Mouse (Mus musculus): ENCODE measurements around the gene Eml6. TPM values are rescaled to one million over a fixed set of nuclear protein-coding genes. Genes with fewer than 3 reads are reported as not detected.
A peak's percentile ranks its signal among the peaks of the same experiment; 100 is the strongest.
"Not testable (repeated sequence)": the region's sequence is repeated elsewhere in the genome, so short reads cannot be mapped to it uniquely, and the experiment has no call there.

Gene Eml6
- polyA plus RNA-seq, 1 experiment from 2014 or later, result 7.7 TPM

DNA sequence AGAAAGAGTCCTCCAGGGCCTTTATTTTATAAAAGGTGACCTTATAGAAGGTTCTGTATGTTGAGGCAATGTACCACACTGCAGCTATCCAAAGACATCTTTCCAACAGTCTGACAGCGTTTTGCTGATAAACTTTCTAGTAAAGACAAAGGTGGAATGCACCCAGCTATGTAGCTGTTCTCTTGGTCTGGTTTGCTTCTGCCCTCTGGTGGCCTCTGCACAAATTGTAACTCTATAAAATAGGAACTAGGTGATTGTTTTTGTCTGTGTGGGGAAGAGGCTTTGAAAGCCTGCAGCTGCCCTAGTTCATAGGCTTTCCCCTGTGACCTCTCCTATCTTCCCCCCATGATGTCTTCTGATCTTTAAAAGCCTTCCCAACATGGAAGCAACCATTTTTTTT is 140.7 kb downstream of the Eml6 start:
- Histone ChIP-seq H3K27me3 (replicated peaks) (no peaks in the 10 kb centered on the region), H3K4me2 (no peak overlapping the region), H3K4me1 (no peaks in the 10 kb centered on the region), H3K4me3 (replicated peaks) (no peak overlapping the region), H3K36me3 (no peaks in the 10 kb centered on the region), H3K9me3 (replicated peaks) (no peaks in the 10 kb centered on the region), H3K27ac (replicated peaks) (no peak overlapping the region), H3K9ac (replicated peaks) (no peak overlapping the region)
- WGBS, result 9% methylated on average over 1 of the region's 1 CpGs
- peak; percentile 86 for ATAC-seq (ENCODE audit: low FRiP score)

DNA sequence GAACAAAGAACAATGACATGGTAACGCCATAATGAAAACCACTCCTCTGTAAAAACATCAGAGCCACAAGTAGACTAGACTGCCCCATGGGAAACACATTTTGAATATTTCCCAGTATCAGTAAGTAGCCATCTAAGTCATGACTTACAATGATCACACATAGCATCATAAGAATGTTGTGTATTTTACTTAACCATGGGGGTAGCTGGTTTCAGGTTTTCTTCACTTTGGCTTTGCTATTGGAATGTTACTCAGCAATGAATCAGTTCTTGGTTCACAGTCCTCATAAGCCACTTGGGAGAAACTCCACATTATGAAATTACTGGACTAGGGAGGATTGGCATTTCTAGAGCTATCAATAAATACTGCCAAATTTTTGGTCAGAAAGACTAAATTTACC is 141.5 kb downstream of the Eml6 start:
- WGBS, result 86% methylated on average over 1 of the region's 1 CpGs
- Histone ChIP-seq H3K9me3 (replicated peaks) (no peaks in the 10 kb centered on the region), H3K27ac (replicated peaks) (no peak overlapping the region), H3K9ac (replicated peaks) (no peak overlapping the region), H3K4me2 (no peak overlapping the region), H3K4me3 (replicated peaks) (no peak overlapping the region), H3K4me1 (no peaks in the 10 kb centered on the region), H3K27me3 (replicated peaks) (no peaks in the 10 kb centered on the region), H3K36me3 (no peaks in the 10 kb centered on the region)
- ATAC-seq (ENCODE audit: low FRiP score), result no peak

DNA sequence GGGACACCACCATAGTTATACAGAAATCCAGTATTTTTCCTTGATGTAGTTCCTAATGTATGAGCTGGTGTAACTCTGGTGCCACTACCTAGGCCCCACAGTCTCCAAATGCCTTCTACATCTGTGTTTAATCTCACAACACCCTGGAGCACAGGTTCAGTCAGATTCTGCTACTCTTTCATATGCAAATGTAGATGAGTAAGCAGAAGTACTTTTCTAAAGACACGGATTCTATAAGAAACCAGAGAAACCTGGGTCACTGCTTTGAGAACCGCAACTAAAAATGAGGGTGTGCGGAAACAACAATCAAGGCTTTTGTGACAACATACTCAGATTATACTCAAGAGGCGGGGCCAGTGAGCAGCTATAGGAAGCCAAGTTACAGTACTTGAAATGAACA is 142.8 kb downstream of the Eml6 start:
- H3K27me3 ChIP-seq (replicated peaks), result no peaks in the 10 kb centered on the region
- ATAC-seq (ENCODE audit: low FRiP score), result no peak
- no peak overlapping the region for H3K27ac ChIP-seq (replicated peaks)
- H3K9me3 ChIP-seq (replicated peaks), result no peaks in the 10 kb centered on the region
- H3K4me2 ChIP-seq, result no peak overlapping the region
- 72% methylated on average over 4 of the region's 4 CpGs for WGBS
- H3K36me3 ChIP-seq, result no peaks in the 10 kb centered on the region
- H3K4me3 ChIP-seq (replicated peaks), result no peak overlapping the region
- no peaks in the 10 kb centered on the region for H3K4me1 ChIP-seq
- H3K9ac ChIP-seq (replicated peaks), result no peak overlapping the region

DNA sequence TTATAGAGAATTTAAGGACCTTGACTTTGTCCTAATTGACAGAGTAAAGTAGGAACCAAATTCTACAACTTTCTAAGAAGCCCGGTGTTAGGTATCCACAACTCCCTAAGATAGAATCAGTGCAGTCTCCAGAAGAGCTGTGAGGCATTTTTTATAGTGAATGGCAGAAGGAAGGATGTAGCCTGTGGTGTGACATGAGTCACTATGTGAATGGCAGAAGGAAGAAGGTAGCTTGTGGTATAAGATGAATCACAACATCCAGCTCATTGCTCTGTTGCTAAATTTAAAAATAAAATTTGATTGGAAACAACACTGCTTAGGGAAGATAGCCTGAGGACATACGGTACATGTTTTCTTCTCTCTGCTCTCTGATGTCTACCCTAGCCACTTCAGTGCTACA is 146.2 kb downstream of the Eml6 start:
- ATAC-seq (ENCODE audit: low FRiP score), result no peak

DNA sequence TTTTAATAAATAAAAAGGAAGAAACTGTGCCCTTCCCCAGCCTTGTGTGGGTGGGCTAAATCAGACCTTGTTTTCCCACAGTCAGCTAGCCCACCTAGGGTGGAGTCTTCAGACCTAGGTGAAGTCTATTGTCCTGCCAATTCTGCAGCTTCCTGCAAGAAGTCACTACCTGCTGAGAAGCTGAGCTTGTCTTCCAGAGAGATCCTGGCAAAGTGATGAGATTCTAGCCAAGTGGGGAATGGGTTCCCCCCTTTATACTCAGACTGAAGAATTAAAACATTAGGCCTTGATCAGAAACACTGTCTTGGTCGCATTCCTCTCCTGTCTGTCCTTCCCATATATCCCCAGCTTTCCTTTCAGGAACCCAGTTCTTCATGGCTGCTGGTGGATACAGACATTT is 147.9 kb downstream of the Eml6 start:
- Histone ChIP-seq H3K27ac (replicated peaks) (no peak overlapping the region), H3K27me3 (replicated peaks) (no peaks in the 10 kb centered on the region), H3K36me3 (no peaks in the 10 kb centered on the region), H3K4me3 (replicated peaks) (no peak overlapping the region), H3K9me3 (replicated peaks) (no peaks in the 10 kb centered on the region), H3K4me1 (no peaks in the 10 kb centered on the region), H3K9ac (replicated peaks) (no peak overlapping the region), H3K4me2 (no peak overlapping the region)
- WGBS, result 88% methylated on average over 1 of the region's 1 CpGs
- no peak for ATAC-seq (ENCODE audit: low FRiP score)

More for the DNA sequence above, 146.2 kb downstream of the Eml6 start:
- no peaks in the 10 kb centered on the region for H3K4me1 ChIP-seq
- no peak overlapping the region for H3K4me3 ChIP-seq (replicated peaks)
- no peak overlapping the region for H3K27ac ChIP-seq (replicated peaks)
- H3K36me3 ChIP-seq, result no peaks in the 10 kb centered on the region
- H3K9ac ChIP-seq (replicated peaks), result no peak overlapping the region
- 93% methylated on average over 2 of the region's 2 CpGs for WGBS
- H3K27me3 ChIP-seq (replicated peaks), result no peaks in the 10 kb centered on the region
- H3K4me2 ChIP-seq, result no peak overlapping the region
- no peaks in the 10 kb centered on the region for H3K9me3 ChIP-seq (replicated peaks)

DNA sequence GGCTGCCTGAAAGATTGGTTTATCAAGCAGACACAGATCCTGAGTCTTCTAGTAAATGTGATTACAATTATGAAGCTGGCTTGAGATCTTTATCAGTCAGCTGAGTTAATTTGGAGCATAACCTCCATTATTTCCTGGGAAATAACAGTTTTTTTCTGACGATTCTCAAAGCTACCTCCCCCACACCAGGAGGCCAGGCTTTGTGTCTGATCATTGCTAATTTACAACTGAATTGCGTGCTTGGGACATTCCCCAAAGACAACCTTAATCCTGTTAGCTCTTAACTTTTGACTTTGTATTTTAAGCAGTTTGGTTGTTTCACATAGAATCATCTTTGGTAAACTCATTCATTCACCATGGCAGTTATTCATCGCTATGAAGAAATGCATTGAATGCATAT is 148.6 kb downstream of the Eml6 start:
- Histone ChIP-seq H3K4me3 (replicated peaks) (no peak overlapping the region), H3K36me3 (no peaks in the 10 kb centered on the region), H3K27ac (replicated peaks) (no peak overlapping the region), H3K9me3 (replicated peaks) (no peaks in the 10 kb centered on the region), H3K4me1 (no peaks in the 10 kb centered on the region), H3K4me2 (no peak overlapping the region), H3K27me3 (replicated peaks) (no peaks in the 10 kb centered on the region), H3K9ac (replicated peaks) (no peak overlapping the region)
- no peak for ATAC-seq (ENCODE audit: low FRiP score)
- whole genome bisulfite sequencing, result 53% methylated on average over 3 of the region's 3 CpGs

DNA sequence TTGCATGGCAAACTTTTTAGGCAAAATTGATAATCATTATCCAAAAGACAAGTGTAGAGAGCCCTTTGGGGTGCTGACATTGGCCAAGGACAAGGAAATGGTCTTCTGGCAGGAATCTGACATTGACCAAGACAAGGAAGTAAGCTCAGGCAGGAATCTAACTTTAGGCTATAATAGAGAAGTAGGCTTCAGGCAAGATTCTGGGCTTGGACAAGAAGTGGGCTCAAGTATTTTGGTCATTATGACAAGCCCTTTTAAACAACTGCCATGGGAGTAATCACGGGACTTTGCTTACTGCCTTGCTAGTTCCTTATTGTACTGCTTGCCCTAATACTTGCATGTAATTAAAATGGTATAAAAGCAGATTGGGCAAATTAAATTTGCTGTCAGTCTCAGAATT is 151.1 kb downstream of the Eml6 start:
- not testable (repeated sequence) for H3K9ac ChIP-seq (replicated peaks); ATAC-seq (ENCODE audit: low FRiP score); H3K27ac ChIP-seq (replicated peaks); H3K27me3 ChIP-seq (replicated peaks); H3K9me3 ChIP-seq (replicated peaks); H3K4me2 ChIP-seq; H3K4me1 ChIP-seq; H3K4me3 ChIP-seq (replicated peaks); H3K36me3 ChIP-seq
- WGBS, result 95% methylated on average over 1 of the region's 1 CpGs

DNA sequence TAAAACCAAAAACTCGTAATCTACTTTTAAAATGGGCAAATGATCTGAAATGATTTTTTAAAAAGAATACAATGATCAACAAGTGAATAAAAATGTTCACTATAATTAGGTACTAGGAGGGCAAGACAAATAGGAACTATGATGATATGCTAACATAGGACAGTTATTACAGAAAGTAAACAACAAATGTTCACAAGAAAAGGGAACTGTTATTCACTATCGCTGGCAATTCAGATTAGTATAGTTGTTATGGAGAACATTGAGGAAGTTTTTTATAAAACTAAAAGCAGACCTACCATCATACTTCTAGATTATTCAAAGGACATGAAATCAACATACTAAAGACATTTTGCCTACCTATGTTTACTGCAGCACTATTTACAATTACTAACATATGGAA is 155.7 kb downstream of the Eml6 start:
- H3K4me1 ChIP-seq, result no peaks in the 10 kb centered on the region
- ATAC-seq (ENCODE audit: low FRiP score), result no peak

DNA sequence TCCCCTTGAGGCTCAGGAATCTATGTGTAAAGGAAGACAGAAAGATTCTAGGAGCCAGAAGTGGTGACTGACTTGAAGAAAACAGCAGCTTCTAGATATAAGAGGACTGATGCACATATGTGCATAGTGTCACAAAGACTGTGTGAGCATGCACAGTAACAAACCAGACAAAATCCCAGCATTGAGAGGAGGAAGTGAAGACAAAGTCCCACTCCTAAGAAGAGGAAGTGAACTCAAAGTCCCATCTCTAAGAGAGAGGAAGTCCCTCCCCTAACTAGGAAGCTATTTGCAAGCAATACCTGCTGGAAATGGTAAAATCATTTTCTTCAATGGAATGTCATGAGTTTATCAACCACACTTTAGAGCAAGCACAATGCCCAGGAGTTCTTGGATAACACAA is 161.6 kb downstream of the Eml6 start:
- Histone ChIP-seq H3K9me3 (replicated peaks) (no peaks in the 10 kb centered on the region), H3K4me3 (replicated peaks) (no peak overlapping the region), H3K9ac (replicated peaks) (no peak overlapping the region), H3K36me3 (no peaks in the 10 kb centered on the region), H3K4me1 (0 out of 2 replicates have a peak, but pooled peaks cover 2% of the 10 kb centered on the region), H3K27ac (replicated peaks) (no peak overlapping the region), H3K27me3 (replicated peaks) (no peaks in the 10 kb centered on the region), H3K4me2 (no peak overlapping the region)
- ATAC-seq (ENCODE audit: low FRiP score), result no peak

More for the DNA sequence above, 155.7 kb downstream of the Eml6 start:
- Histone ChIP-seq H3K36me3 (no peaks in the 10 kb centered on the region), H3K4me2 (no peak overlapping the region), H3K27ac (replicated peaks) (no peak overlapping the region), H3K9me3 (replicated peaks) (no peaks in the 10 kb centered on the region), H3K9ac (replicated peaks) (no peak overlapping the region), H3K4me3 (replicated peaks) (no peak overlapping the region), H3K27me3 (replicated peaks) (no peaks in the 10 kb centered on the region)
- whole genome bisulfite sequencing, result 89% methylated on average over 2 of the region's 2 CpGs

DNA sequence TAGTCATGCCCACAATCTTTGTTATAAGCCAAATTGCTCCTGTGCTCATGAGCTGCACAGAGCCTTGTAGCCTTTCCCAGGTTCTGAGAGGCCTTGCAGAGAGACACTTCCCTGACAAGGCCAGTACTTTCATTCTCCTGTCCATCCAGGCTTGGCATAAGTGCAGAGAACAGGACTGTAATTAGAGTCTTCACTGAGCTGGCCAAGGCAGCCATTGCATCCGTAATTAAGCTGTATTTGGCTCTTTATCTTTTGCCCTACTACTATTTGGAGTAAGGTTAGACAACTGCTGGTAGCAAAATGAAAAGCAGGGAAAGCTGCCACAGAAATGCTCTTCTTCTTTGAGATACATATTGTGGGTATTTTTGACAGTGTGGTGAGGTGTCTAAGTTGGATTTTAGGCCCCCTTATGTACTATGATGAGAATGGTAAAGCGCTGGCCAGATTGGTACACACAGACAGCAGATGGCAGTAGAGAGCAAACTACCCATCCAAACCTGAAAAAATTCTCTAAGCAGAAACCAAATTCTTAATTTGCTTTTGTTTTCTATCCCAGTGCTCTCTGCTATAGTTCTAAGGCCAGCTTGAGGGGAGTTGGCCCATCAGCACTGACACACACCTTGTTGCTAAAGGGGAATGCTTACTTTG is 164.0 kb downstream of the Eml6 start:
- Histone ChIP-seq H3K4me1 (0 out of 2 replicates have a peak, but pooled peaks cover 2% of the 10 kb centered on the region), H3K27ac (replicated peaks) (0 out of 2 replicates have a peak overlapping the region, but pooled peaks have one; percentile 9), H3K4me3 (replicated peaks) (no peak overlapping the region), H3K4me2 (no peak overlapping the region), H3K9me3 (replicated peaks) (no peaks in the 10 kb centered on the region), H3K9ac (replicated peaks) (no peak overlapping the region), H3K36me3 (no peaks in the 10 kb centered on the region), H3K27me3 (replicated peaks) (no peaks in the 10 kb centered on the region)
- 30% methylated on average over 2 of the region's 2 CpGs for WGBS
- no peak; the same call in 1 of the 2 replicates for ATAC-seq (ENCODE audit: low FRiP score)

DNA sequence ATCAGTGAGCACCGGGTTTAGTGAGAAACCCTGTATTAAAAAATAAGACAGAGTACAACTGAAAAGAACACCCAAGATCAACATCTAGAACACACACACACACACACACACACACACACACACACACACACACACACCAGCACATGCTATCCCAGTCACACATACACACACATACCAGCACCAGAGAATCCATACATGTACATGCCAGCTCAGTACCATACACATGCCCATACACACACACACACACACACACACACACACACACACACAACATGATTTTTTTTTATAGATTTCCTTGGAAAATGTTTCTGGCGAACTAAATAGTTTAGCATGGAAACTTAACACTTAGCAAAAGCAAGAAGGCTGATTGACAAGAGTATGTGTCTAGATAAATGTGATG is 164.8 kb downstream of the Eml6 start:
- 75% methylated on average over 2 of the region's 2 CpGs for WGBS
- Histone ChIP-seq H3K9ac (replicated peaks) (no peak overlapping the region), H3K9me3 (replicated peaks) (no peaks in the 10 kb centered on the region), H3K4me3 (replicated peaks) (no peak overlapping the region), H3K36me3 (no peaks in the 10 kb centered on the region), H3K4me1 (0 out of 2 replicates have a peak, but pooled peaks cover 2% of the 10 kb centered on the region), H3K27ac (replicated peaks) (no peak overlapping the region), H3K27me3 (replicated peaks) (no peaks in the 10 kb centered on the region), H3K4me2 (no peak overlapping the region)
- ATAC-seq (ENCODE audit: low FRiP score), result no peak

DNA sequence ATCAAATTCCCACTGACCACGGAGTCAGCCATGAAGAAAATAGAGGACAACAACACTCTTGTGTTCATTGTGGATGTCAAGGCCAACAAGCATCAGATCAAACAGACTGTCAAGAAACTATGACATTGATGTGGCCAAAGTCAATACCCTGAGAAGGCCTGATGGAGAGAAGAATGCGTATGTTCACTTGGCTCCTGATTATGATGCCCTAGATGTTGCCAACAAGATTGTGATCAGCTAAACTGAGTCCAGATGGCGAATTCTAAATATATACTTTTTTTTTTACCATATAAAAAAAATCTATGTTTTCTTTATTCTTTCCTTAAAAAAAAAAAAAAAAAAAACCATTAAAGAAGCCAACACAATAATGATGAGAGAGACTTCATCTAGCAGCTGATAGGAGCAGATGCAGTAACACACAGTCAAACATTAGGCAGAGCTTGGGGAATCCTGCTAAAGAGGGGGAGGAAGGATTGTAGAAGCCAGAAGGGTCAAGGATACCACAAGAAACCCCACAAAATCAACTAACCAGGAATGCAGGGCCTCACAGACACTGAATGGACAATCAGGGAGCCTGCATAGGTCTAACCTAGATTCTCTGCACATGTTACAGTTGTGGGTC is 185.1 kb downstream of the Eml6 start:
- no peak for ATAC-seq (ENCODE audit: low FRiP score)
- no peak overlapping the region for H3K4me3 ChIP-seq (replicated peaks)
- no peak overlapping the region for H3K9ac ChIP-seq (replicated peaks)
- H3K9me3 ChIP-seq (replicated peaks), result no peaks in the 10 kb centered on the region
- H3K27me3 ChIP-seq (replicated peaks), result no peaks in the 10 kb centered on the region
- H3K4me2 ChIP-seq, result no peak overlapping the region
- no peaks in the 10 kb centered on the region for H3K36me3 ChIP-seq
- 90% methylated on average over 3 of the region's 3 CpGs for WGBS
- H3K4me1 ChIP-seq, result no peaks in the 10 kb centered on the region
- no peak overlapping the region for H3K27ac ChIP-seq (replicated peaks)
